Mouse (Mus musculus): ENCODE data around the gene Fads1. TPM values are rescaled to one million over a fixed set of nuclear protein-coding genes. Genes with fewer than 3 reads are reported as not detected.

Fads1 gene
- polyA plus RNA-seq, 1 experiment, result 56.8 TPM

- no peak overlapping the region for H3K27ac ChIP-seq (ENCODE audit: insufficient read depth, low read length)
- peaks cover 25% of the 10 kb centered on the region for H3K4me1 ChIP-seq (ENCODE audit: control insufficient read depth, insufficient read depth, low read length)
These were observed 43.1 kb downstream of the Fads1 start for GRCm38 (mm10) chr19:10225767-10226166.

DNA sequence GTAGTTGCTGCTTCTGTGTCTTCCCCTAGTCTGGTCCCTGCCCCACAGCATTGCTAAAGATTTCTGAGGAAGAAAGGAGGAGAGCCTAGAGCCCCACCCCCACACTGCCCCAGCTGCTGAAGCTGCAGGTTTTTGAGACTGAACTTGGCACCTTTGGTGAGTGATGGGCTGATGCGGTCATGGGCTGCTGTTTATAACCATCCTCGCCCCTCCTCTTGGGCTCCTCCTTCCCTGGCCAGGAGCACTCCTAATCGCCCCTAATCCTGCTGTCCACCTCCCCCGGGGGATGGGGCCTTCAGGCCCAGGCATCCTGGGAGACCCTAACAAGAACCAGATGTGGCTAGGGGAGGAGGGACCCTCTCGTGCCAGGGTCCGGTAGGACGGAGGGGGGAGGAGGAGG, 48.3 kb downstream of the Fads1 start:
- H3K4me3 ChIP-seq (ENCODE audit: low read depth, low read length), result 0 out of 2 replicates have a peak overlapping the region, but pooled peaks have one; percentile 11
- no peaks in the 10 kb centered on the region for H3K36me3 ChIP-seq (ENCODE audit: control insufficient read depth, insufficient read depth, low read length, poor library complexity, severe bottlenecking)
- H3K27me3 ChIP-seq (ENCODE audit: control insufficient read depth, insufficient read depth, low read length, poor library complexity, severe bottlenecking), result no peaks in the 10 kb centered on the region
- peak overlapping the region; percentile 9; the same call in 1 of the 2 replicates for H3K9ac ChIP-seq (ENCODE audit: low read depth, poor library complexity, severe bottlenecking)
- H3K4me1 ChIP-seq (ENCODE audit: control insufficient read depth, insufficient read depth, low read length), result peaks cover 33% of the 10 kb centered on the region
- H3K27ac ChIP-seq (ENCODE audit: insufficient read depth, low read length), result peak overlapping the region; percentile 60; the same call in 1 of the 2 replicates
- TF ChIP-seq POLR2A (IDR thresholded peaks at IDR 0.05; ENCODE audit: insufficient read depth, low read length) (no peak), EP300 (IDR thresholded peaks at IDR 0.05; ENCODE audit: insufficient read depth, low read depth, low read length) (no peak), CTCF (IDR thresholded peaks at IDR 0.05; ENCODE audit: low read depth, low read length) (no peak)
- no peaks in the 10 kb centered on the region for H3K9me3 ChIP-seq (replicated peaks; ENCODE audit: control insufficient read depth, insufficient read depth, low read length, poor library complexity, severe bottlenecking)

More at GRCm38 (mm10) chr19:10225767-10226166, 43.1 kb downstream of the Fads1 start:
- no peaks in the 10 kb centered on the region for H3K9me3 ChIP-seq (replicated peaks; ENCODE audit: control insufficient read depth, insufficient read depth, low read length, poor library complexity, severe bottlenecking)
- no peaks in the 10 kb centered on the region for H3K27me3 ChIP-seq (ENCODE audit: control insufficient read depth, insufficient read depth, low read length, poor library complexity, severe bottlenecking)
- no peak overlapping the region for H3K9ac ChIP-seq (ENCODE audit: low read depth, poor library complexity, severe bottlenecking)
- H3K36me3 ChIP-seq (ENCODE audit: control insufficient read depth, insufficient read depth, low read length, poor library complexity, severe bottlenecking), result no peaks in the 10 kb centered on the region
- TF ChIP-seq CTCF (IDR thresholded peaks at IDR 0.05; ENCODE audit: low read depth, low read length) (no peak), EP300 (IDR thresholded peaks at IDR 0.05; ENCODE audit: insufficient read depth, low read depth, low read length) (no peak), POLR2A (IDR thresholded peaks at IDR 0.05; ENCODE audit: insufficient read depth, low read length) (no peak)
- no peak overlapping the region for H3K4me3 ChIP-seq (ENCODE audit: low read depth, low read length)

- Histone ChIP-seq H3K9me3 (replicated peaks; ENCODE audit: control insufficient read depth, insufficient read depth, low read length, poor library complexity, severe bottlenecking) (no peaks in the 10 kb centered on the region), H3K36me3 (ENCODE audit: control insufficient read depth, insufficient read depth, low read length, poor library complexity, severe bottlenecking) (no peaks in the 10 kb centered on the region), H3K27me3 (ENCODE audit: control insufficient read depth, insufficient read depth, low read length, poor library complexity, severe bottlenecking) (no peaks in the 10 kb centered on the region), H3K27ac (ENCODE audit: insufficient read depth, low read length) (peak overlapping the region; percentile 74), H3K9ac (ENCODE audit: low read depth, poor library complexity, severe bottlenecking) (no peak overlapping the region), H3K4me3 (ENCODE audit: low read depth, low read length) (0 out of 2 replicates have a peak overlapping the region, but pooled peaks have one; percentile 11), H3K4me1 (ENCODE audit: control insufficient read depth, insufficient read depth, low read length) (peaks cover 33% of the 10 kb centered on the region)
- TF ChIP-seq EP300 (IDR thresholded peaks at IDR 0.05; ENCODE audit: insufficient read depth, low read depth, low read length), result peak; percentile 87
- TF ChIP-seq POLR2A (IDR thresholded peaks at IDR 0.05; ENCODE audit: insufficient read depth, low read length), result no peak
These were observed 49.2 kb downstream of the Fads1 start for GRCm38 (mm10) chr19:10231871-10232270.

- Histone ChIP-seq H3K4me3 (ENCODE audit: low read depth, low read length) (no peak overlapping the region), H3K27me3 (ENCODE audit: control insufficient read depth, insufficient read depth, low read length, poor library complexity, severe bottlenecking) (no peaks in the 10 kb centered on the region), H3K4me1 (ENCODE audit: control insufficient read depth, insufficient read depth, low read length) (peaks cover 31% of the 10 kb centered on the region), H3K9me3 (replicated peaks; ENCODE audit: control insufficient read depth, insufficient read depth, low read length, poor library complexity, severe bottlenecking) (no peaks in the 10 kb centered on the region), H3K36me3 (ENCODE audit: control insufficient read depth, insufficient read depth, low read length, poor library complexity, severe bottlenecking) (no peaks in the 10 kb centered on the region), H3K27ac (ENCODE audit: insufficient read depth, low read length) (peak overlapping the region; percentile 74), H3K9ac (ENCODE audit: low read depth, poor library complexity, severe bottlenecking) (no peak overlapping the region)
- TF ChIP-seq EP300 (IDR thresholded peaks at IDR 0.05; ENCODE audit: insufficient read depth, low read depth, low read length) (peak; percentile 95), CTCF (IDR thresholded peaks at IDR 0.05; ENCODE audit: low read depth, low read length) (no peak), POLR2A (IDR thresholded peaks at IDR 0.05; ENCODE audit: insufficient read depth, low read length) (no peak)
These were observed 49.8 kb downstream of the Fads1 start for GRCm38 (mm10) chr19:10232327-10233017.

- no peaks in the 10 kb centered on the region for H3K9me3 ChIP-seq (replicated peaks; ENCODE audit: control insufficient read depth, insufficient read depth, low read length, poor library complexity, severe bottlenecking)
These were observed 53.3 kb downstream of the Fads1 start for GRCm38 (mm10) chr19:10235784-10236565.

More at GRCm38 (mm10) chr19:10235784-10236565, 53.3 kb downstream of the Fads1 start:
- peaks cover 13% of the 10 kb centered on the region for H3K4me1 ChIP-seq (ENCODE audit: control insufficient read depth, insufficient read depth, low read length)
- no peak for TF ChIP-seq EP300 (IDR thresholded peaks at IDR 0.05; ENCODE audit: insufficient read depth, low read depth, low read length)
- TF ChIP-seq CTCF (IDR thresholded peaks at IDR 0.05; ENCODE audit: low read depth, low read length), result no peak
- TF ChIP-seq POLR2A (IDR thresholded peaks at IDR 0.05; ENCODE audit: insufficient read depth, low read length), result no peak
- no peak overlapping the region for H3K4me3 ChIP-seq (ENCODE audit: low read depth, low read length)
- no peak overlapping the region for H3K27ac ChIP-seq (ENCODE audit: insufficient read depth, low read length)
- H3K27me3 ChIP-seq (ENCODE audit: control insufficient read depth, insufficient read depth, low read length, poor library complexity, severe bottlenecking), result no peaks in the 10 kb centered on the region
- no peaks in the 10 kb centered on the region for H3K36me3 ChIP-seq (ENCODE audit: control insufficient read depth, insufficient read depth, low read length, poor library complexity, severe bottlenecking)
- H3K9ac ChIP-seq (ENCODE audit: low read depth, poor library complexity, severe bottlenecking), result no peak overlapping the region

All from ES-Bruce4 (cell line).